Mouse (Mus musculus): Measurements from ENCODE around the gene Gm18596. TPM values are rescaled to one million over a fixed set of nuclear protein-coding genes. Genes with fewer than 3 reads are reported as not detected.
"Not testable (repeated sequence)": the region's sequence is repeated elsewhere in the genome, so short reads cannot be mapped to it uniquely, and the experiment has no call there.

The Gm18596 gene
- not detected in 2 replicates for polyA plus RNA-seq (2016; fragmentation: Nextera tagmentation; extraction: Ambion mirVana)

- not testable (repeated sequence) for H3K4me3 ChIP-seq (replicated peaks); H3K9me3 ChIP-seq; H3K4me2 ChIP-seq; ATAC-seq (ENCODE audit: low FRiP score); H3K9ac ChIP-seq; H3K36me3 ChIP-seq (replicated peaks); H3K27me3 ChIP-seq
- WGBS = 59% methylated on average over 5 of the region's 5 CpGs
- H3K27ac ChIP-seq = peak within 1 kb of the TSS; percentile 43; the same call in 1 of the 2 replicates
- peaks cover 16% of the 10 kb centered on the region for H3K4me1 ChIP-seq
These were observed at the start of gene Gm18596 for GRCm38 (mm10) chr10:77741924-77742688. Gene Gm18596 (minus strand): TSS chr10:77742638.

GRCm38 (mm10) chr10:77788621-77789020 is 46.2 kb upstream of the Gm18596 start:
- WGBS = 90% methylated on average over 2 of the region's 2 CpGs
- no peak overlapping the region for H3K27ac ChIP-seq

GRCm38 (mm10) chr10:77787876-77788275 is 45.4 kb upstream of the Gm18596 start, which contains the start of gene Gm7137:
Gene Gm7137 (minus strand): TSS chr10:77788200.
- not testable (repeated sequence) for H3K9me3 ChIP-seq; H3K4me1 ChIP-seq; H3K27ac ChIP-seq; H3K9ac ChIP-seq; H3K4me3 ChIP-seq (replicated peaks); H3K27me3 ChIP-seq; H3K36me3 ChIP-seq (replicated peaks); ATAC-seq (ENCODE audit: low FRiP score); H3K4me2 ChIP-seq
- WGBS = 43% methylated on average over 1 of the region's 1 CpGs

More at GRCm38 (mm10) chr10:77788621-77789020, 46.2 kb upstream of the Gm18596 start:
- Histone ChIP-seq H3K9ac (no peak overlapping the region), H3K4me3 (replicated peaks) (no peak overlapping the region), H3K9me3 (no peaks in the 10 kb centered on the region), H3K4me1 (no peaks in the 10 kb centered on the region), H3K36me3 (replicated peaks) (no peaks in the 10 kb centered on the region), H3K4me2 (no peak overlapping the region), H3K27me3 (no peaks in the 10 kb centered on the region)
- no peak for ATAC-seq (ENCODE audit: low FRiP score)

GRCm38 (mm10) chr10:77783396-77783795 is 41.0 kb upstream of the Gm18596 start:
- ATAC-seq (ENCODE audit: low FRiP score); H3K27me3 ChIP-seq; H3K27ac ChIP-seq; H3K4me1 ChIP-seq; H3K9ac ChIP-seq; H3K4me3 ChIP-seq (replicated peaks); H3K4me2 ChIP-seq; H3K9me3 ChIP-seq; H3K36me3 ChIP-seq (replicated peaks): not testable (repeated sequence)
- WGBS = 70% methylated on average over 3 of the region's 3 CpGs

GRCm38 (mm10) chr10:77782442-77782841 is 40.0 kb upstream of the Gm18596 start, which contains the start of gene Gm3250:
Gene Gm3250 (minus strand): TSS chr10:77782542.
- not testable (repeated sequence) for H3K36me3 ChIP-seq (replicated peaks); H3K4me3 ChIP-seq (replicated peaks); H3K27me3 ChIP-seq; H3K4me1 ChIP-seq; H3K27ac ChIP-seq; H3K9ac ChIP-seq; H3K4me2 ChIP-seq; H3K9me3 ChIP-seq; ATAC-seq (ENCODE audit: low FRiP score)
- no CpG with 5 or more reads among the region's 1 CpGs for WGBS

- H3K9me3 ChIP-seq; H3K36me3 ChIP-seq (replicated peaks); H3K9ac ChIP-seq; H3K27me3 ChIP-seq; H3K4me2 ChIP-seq; H3K4me3 ChIP-seq (replicated peaks); H3K27ac ChIP-seq; H3K4me1 ChIP-seq; ATAC-seq (ENCODE audit: low FRiP score): not testable (repeated sequence)
- 71% methylated on average over 1 of the region's 1 CpGs for WGBS
These were observed 34.4 kb upstream of the Gm18596 start, which contains the start of gene Gm7138 for GRCm38 (mm10) chr10:77776844-77777243. Gene Gm7138 (minus strand): TSS chr10:77776944.

- WGBS = 92% methylated on average over 1 of the region's 3 CpGs
- not testable (repeated sequence) for H3K4me3 ChIP-seq (replicated peaks); ATAC-seq (ENCODE audit: low FRiP score); H3K9me3 ChIP-seq; H3K9ac ChIP-seq; H3K4me2 ChIP-seq; H3K4me1 ChIP-seq; H3K36me3 ChIP-seq (replicated peaks); H3K27ac ChIP-seq; H3K27me3 ChIP-seq
These were observed 29.7 kb upstream of the Gm18596 start for GRCm38 (mm10) chr10:77772142-77772541.

- not testable (repeated sequence) for H3K4me1 ChIP-seq; ATAC-seq (ENCODE audit: low FRiP score); H3K9me3 ChIP-seq; H3K36me3 ChIP-seq (replicated peaks); H3K27ac ChIP-seq; H3K4me3 ChIP-seq (replicated peaks); H3K27me3 ChIP-seq; H3K4me2 ChIP-seq; H3K9ac ChIP-seq
- WGBS = 38% methylated on average over 1 of the region's 1 CpGs
These were observed 28.8 kb upstream of the Gm18596 start, which contains the start of gene Gm3238 for GRCm38 (mm10) chr10:77771225-77771624. Gene Gm3238 (minus strand): TSS chr10:77771325.

- ATAC-seq (ENCODE audit: low FRiP score) = no peak
- 77% methylated on average over 1 of the region's 1 CpGs for WGBS
These were observed 27.3 kb upstream of the Gm18596 start for GRCm38 (mm10) chr10:77769727-77770126.

GRCm38 (mm10) chr10:77759582-77759981 is 17.1 kb upstream of the Gm18596 start, which contains the start of gene Gm3233:
Gene Gm3233 (minus strand): TSS chr10:77759682.
- not testable (repeated sequence) for H3K36me3 ChIP-seq (replicated peaks)

More at GRCm38 (mm10) chr10:77769727-77770126, 27.3 kb upstream of the Gm18596 start:
- Histone ChIP-seq H3K9ac (no peak overlapping the region), H3K9me3 (no peaks in the 10 kb centered on the region), H3K4me2 (no peak overlapping the region), H3K27ac (no peak overlapping the region), H3K27me3 (no peaks in the 10 kb centered on the region), H3K4me1 (no peaks in the 10 kb centered on the region), H3K4me3 (replicated peaks) (no peak overlapping the region), H3K36me3 (replicated peaks) (no peaks in the 10 kb centered on the region)

GRCm38 (mm10) chr10:77753448-77753847 is 11.0 kb upstream of the Gm18596 start:
- no peaks in the 10 kb centered on the region for H3K27me3 ChIP-seq
- H3K4me1 ChIP-seq = no peaks in the 10 kb centered on the region
- ATAC-seq (ENCODE audit: low FRiP score) = no peak
- no peak overlapping the region for H3K9ac ChIP-seq
- no peaks in the 10 kb centered on the region for H3K36me3 ChIP-seq (replicated peaks)
- no peak overlapping the region for H3K4me3 ChIP-seq (replicated peaks)
- no peak overlapping the region for H3K27ac ChIP-seq
- H3K4me2 ChIP-seq = no peak overlapping the region
- H3K9me3 ChIP-seq = no peaks in the 10 kb centered on the region

More at GRCm38 (mm10) chr10:77759582-77759981, 17.1 kb upstream of the Gm18596 start, which contains the start of gene Gm3233:
- H3K27me3 ChIP-seq; H3K4me3 ChIP-seq (replicated peaks); H3K9me3 ChIP-seq; H3K4me2 ChIP-seq; H3K4me1 ChIP-seq; ATAC-seq (ENCODE audit: low FRiP score); H3K27ac ChIP-seq; H3K9ac ChIP-seq: not testable (repeated sequence)
- WGBS = no CpG with 5 or more reads among the region's 1 CpGs

GRCm38 (mm10) chr10:77752312-77752711 is 9.9 kb upstream of the Gm18596 start:
- not testable (repeated sequence) for H3K4me1 ChIP-seq; H3K27me3 ChIP-seq; ATAC-seq (ENCODE audit: low FRiP score); H3K9ac ChIP-seq; H3K27ac ChIP-seq; H3K36me3 ChIP-seq (replicated peaks); H3K4me3 ChIP-seq (replicated peaks); H3K9me3 ChIP-seq; H3K4me2 ChIP-seq
- 67% methylated on average over 3 of the region's 3 CpGs for WGBS

- WGBS = 86% methylated on average over 1 of the region's 1 CpGs
- not testable (repeated sequence) for H3K27me3 ChIP-seq, H3K4me1 ChIP-seq
These were observed 8.8 kb upstream of the Gm18596 start, which contains the start of gene Gm9736 for GRCm38 (mm10) chr10:77751254-77751653. Gene Gm9736 (minus strand): TSS chr10:77751354.

More at GRCm38 (mm10) chr10:77751254-77751653, 8.8 kb upstream of the Gm18596 start, which contains the start of gene Gm9736:
- H3K9me3 ChIP-seq; H3K4me3 ChIP-seq (replicated peaks); H3K4me2 ChIP-seq; H3K27ac ChIP-seq; H3K36me3 ChIP-seq (replicated peaks); ATAC-seq (ENCODE audit: low FRiP score); H3K9ac ChIP-seq: not testable (repeated sequence)
